Mouse (Mus musculus): ENCODE data around the gene Fcgr2b. TPM values are rescaled to one million over a fixed set of nuclear protein-coding genes. Genes with fewer than 3 reads are reported as not detected.
"Not testable (repeated sequence)": the region's sequence is repeated elsewhere in the genome, so short reads cannot be mapped to it uniquely, and the experiment has no call there.

Fcgr2b gene
- polyA plus RNA-seq, 1 experiment from 2014 or later, result 1.1 TPM

DNA sequence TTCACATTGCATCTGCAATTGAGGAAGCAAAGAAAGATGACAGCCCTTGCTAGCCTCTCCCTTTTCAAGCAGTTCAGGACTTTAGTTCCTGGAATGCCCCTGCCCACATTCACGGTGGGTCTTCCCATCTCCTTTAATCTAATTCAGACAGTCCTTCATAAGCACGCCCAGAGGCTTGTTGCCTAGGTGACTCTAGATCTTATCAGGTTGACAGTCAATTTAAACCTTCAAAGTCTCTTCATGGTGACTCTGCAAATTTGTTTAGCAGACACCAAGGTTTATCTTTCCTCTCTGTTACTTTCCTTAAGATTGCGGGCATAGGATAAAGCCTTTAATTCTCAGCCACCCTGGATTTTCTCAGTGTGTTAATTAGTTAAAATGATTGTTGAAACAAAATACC lies 25.6 kb downstream of the Fcgr2b start:
- Histone ChIP-seq H3K9me3 (replicated peaks) (peaks cover 4% of the 10 kb centered on the region; the same call in 1 of the 2 replicates), H3K9ac (replicated peaks) (no peak overlapping the region), H3K4me3 (replicated peaks) (no peak overlapping the region), H3K4me1 (no peaks in the 10 kb centered on the region), H3K27ac (replicated peaks) (no peak overlapping the region), H3K36me3 (no peaks in the 10 kb centered on the region), H3K4me2 (no peak overlapping the region), H3K27me3 (replicated peaks) (no peaks in the 10 kb centered on the region)
- ATAC-seq (ENCODE audit: low FRiP score), result no peak
- WGBS, result 78% methylated on average over 3 of the region's 3 CpGs

DNA sequence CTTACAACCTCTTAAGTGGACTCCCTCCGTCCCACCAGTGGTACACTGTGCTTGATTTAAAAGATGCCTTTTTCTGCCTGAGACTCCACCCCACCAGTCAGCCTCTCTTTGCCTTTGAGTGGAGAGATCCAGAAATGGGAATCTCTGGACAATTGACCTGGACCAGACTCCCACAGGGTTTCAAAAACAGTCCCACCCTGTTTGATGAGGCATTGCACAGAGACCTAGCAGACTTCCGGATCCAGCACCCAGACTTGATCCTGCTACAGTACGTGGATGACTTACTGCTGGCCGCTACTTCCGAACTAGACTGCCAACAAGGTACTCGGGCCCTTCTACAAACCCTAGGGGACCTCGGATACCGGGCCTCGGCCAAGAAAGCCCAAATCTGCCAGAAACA lies 31.4 kb downstream of the Fcgr2b start:
- H3K27ac ChIP-seq (replicated peaks); H3K9me3 ChIP-seq (replicated peaks); H3K4me2 ChIP-seq; H3K4me1 ChIP-seq; H3K4me3 ChIP-seq (replicated peaks); H3K27me3 ChIP-seq (replicated peaks); H3K9ac ChIP-seq (replicated peaks); H3K36me3 ChIP-seq; ATAC-seq (ENCODE audit: low FRiP score): not testable (repeated sequence)
- WGBS, result 98% methylated on average over 3 of the region's 9 CpGs

DNA sequence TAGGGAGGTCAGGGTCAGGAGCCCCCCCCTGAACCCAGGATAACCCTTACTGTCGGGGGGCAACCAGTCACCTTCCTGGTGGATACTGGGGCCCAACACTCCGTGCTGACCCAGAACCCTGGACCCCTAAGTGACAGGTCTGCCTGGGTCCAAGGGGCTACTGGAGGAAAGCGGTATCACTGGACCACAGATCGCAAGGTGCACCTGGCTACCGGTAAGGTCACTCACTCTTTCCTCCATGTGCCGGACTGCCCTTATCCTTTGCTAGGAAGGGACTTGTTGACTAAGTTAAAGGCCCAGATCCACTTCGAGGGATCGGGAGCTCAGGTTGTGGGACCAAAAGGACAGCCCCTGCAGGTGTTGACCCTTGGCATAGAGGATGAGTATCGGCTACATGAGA lies 32.2 kb downstream of the Fcgr2b start:
- H3K27ac ChIP-seq (replicated peaks); ATAC-seq (ENCODE audit: low FRiP score); H3K9me3 ChIP-seq (replicated peaks); H3K4me1 ChIP-seq; H3K36me3 ChIP-seq; H3K4me2 ChIP-seq; H3K4me3 ChIP-seq (replicated peaks); H3K9ac ChIP-seq (replicated peaks); H3K27me3 ChIP-seq (replicated peaks): not testable (repeated sequence)
- WGBS, result 98% methylated on average over 9 of the region's 9 CpGs

DNA sequence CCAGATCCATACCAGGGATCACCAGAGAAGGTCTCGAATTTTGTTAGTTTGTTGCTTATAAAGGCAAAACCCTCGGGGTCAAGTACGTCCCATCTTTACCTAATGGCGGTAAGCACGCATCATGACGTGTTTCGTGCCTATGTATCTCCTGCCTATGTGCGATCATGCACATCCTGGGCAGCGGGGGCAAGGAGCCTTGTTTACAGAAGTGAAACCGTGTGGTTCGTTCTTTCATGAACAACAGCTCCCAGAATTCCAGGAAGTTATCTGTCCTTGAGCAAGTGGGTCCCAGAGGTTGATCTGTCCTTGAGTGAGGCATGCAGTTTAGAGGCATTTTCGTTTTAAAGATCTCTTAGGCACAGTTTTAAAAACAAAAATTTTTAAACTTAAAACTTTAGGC lies 37.1 kb downstream of the Fcgr2b start:
- Histone ChIP-seq H3K27me3 (replicated peaks) (no peaks in the 10 kb centered on the region), H3K4me2 (no peak overlapping the region), H3K4me1 (no peaks in the 10 kb centered on the region), H3K36me3 (no peaks in the 10 kb centered on the region), H3K4me3 (replicated peaks) (no peak overlapping the region), H3K27ac (replicated peaks) (no peak overlapping the region), H3K9me3 (replicated peaks) (no peaks in the 10 kb centered on the region; the same call in 1 of the 2 replicates), H3K9ac (replicated peaks) (no peak overlapping the region)
- WGBS, result 91% methylated on average over 12 of the region's 12 CpGs
- no peak for ATAC-seq (ENCODE audit: low FRiP score)

DNA sequence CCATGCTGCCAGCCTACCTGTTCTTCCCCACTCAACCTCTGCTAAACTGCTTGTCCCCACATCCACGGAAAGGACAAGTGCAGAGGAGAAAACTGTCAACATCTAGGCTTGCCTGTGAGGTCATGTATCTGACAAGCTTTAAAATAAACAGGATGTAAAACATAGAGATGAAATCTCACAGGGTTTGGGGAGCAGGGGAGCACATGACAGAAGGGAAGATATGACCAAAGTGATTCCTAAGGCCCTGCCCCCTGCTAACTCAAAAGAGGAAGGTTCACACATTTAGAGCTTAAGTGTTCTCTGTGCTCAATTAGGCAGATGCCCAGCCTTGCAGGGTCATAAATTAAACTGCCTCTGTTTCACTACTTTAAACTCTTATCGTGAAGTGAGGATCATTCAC lies 42.0 kb downstream of the Fcgr2b start:
- 51% methylated on average over 2 of the region's 2 CpGs for WGBS
- no peaks in the 10 kb centered on the region for H3K4me1 ChIP-seq
- no peak overlapping the region for H3K4me3 ChIP-seq (replicated peaks)
- H3K4me2 ChIP-seq, result no peak overlapping the region
- H3K9me3 ChIP-seq (replicated peaks), result no peaks in the 10 kb centered on the region
- H3K27ac ChIP-seq (replicated peaks), result no peak overlapping the region
- H3K27me3 ChIP-seq (replicated peaks), result no peaks in the 10 kb centered on the region
- no peak overlapping the region for H3K9ac ChIP-seq (replicated peaks)
- H3K36me3 ChIP-seq, result no peaks in the 10 kb centered on the region
- no peak for ATAC-seq (ENCODE audit: low FRiP score)

DNA sequence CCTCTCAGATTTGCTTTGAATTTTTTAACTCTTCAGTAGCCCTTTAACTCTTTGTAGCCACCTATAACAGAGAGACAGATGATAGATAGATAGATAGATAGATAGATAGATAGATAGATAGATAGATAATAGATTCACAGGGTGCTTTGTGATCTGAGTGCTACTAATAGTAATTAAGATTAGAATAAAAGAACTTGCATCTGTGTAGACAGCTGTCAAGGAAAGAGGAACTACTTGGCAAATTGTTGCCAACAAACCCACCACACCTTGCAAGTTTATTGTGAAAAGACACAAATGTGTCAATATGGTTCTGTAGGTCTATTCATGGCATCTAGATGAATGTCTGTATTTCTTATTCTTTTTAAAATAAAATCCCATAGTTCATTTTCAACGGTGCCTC lies 42.4 kb downstream of the Fcgr2b start:
- H3K27ac ChIP-seq (replicated peaks), result no peak overlapping the region
- WGBS, result 82% methylated on average over 1 of the region's 1 CpGs
- no peak overlapping the region for H3K4me2 ChIP-seq
- H3K27me3 ChIP-seq (replicated peaks), result no peaks in the 10 kb centered on the region
- H3K4me1 ChIP-seq, result no peaks in the 10 kb centered on the region
- no peaks in the 10 kb centered on the region for H3K9me3 ChIP-seq (replicated peaks)
- no peaks in the 10 kb centered on the region for H3K36me3 ChIP-seq
- H3K9ac ChIP-seq (replicated peaks), result no peak overlapping the region
- H3K4me3 ChIP-seq (replicated peaks), result no peak overlapping the region
- ATAC-seq (ENCODE audit: low FRiP score), result no peak

DNA sequence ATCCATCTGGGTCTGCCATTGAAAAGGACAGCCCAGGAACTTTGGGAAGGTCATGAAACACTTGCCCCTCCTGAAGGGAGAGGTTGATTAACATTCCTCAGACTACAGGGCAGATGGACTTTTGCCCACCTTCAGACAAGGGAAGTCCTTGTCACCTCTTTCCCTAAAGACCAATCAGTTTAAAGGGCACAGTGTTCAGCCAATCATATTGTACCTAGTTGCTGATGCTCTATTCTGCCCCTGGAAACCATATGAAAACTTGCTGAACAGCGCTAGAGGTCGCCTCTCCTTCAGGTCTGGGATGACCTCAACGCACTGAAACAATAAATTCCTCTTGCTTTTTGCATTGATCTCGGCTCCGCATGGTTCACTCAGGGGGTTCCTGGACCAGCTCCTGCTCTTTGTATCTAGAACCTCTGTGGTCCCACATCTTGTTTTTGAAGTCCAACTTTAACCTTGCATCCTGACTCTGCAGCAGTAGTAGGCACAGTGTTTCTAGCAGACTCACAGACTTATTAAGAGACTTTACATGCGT lies 42.9 kb downstream of the Fcgr2b start:
- Histone ChIP-seq H3K4me1 (no peaks in the 10 kb centered on the region), H3K4me3 (replicated peaks) (no peak overlapping the region), H3K27ac (replicated peaks) (no peak overlapping the region), H3K9ac (replicated peaks) (no peak overlapping the region), H3K9me3 (replicated peaks) (no peaks in the 10 kb centered on the region), H3K36me3 (no peaks in the 10 kb centered on the region), H3K4me2 (no peak overlapping the region), H3K27me3 (replicated peaks) (no peaks in the 10 kb centered on the region)
- WGBS, result 73% methylated on average over 6 of the region's 6 CpGs
- no peak for ATAC-seq (ENCODE audit: low FRiP score)

DNA sequence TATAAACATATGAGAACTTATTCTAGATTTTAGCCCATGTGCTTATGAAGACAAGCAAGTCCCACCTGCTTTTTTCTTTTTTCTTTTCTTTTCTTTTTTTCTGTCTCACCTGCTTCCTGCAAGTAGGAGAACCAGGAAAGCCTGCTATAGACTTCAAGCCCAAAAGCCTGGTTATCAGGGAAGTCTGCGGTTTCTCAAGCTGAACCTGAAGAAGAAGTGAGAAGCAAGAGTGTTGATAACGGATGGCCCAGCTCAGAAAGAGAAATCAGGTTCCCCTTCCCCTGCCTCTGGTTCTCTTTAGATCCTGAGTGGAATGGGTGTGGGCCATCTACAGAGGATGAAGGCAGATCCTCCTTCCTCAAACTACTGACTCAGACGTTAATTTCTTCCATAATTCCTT lies 44.3 kb downstream of the Fcgr2b start:
- Histone ChIP-seq H3K27ac (replicated peaks) (no peak overlapping the region), H3K4me3 (replicated peaks) (no peak overlapping the region), H3K9me3 (replicated peaks) (no peaks in the 10 kb centered on the region), H3K4me2 (no peak overlapping the region), H3K4me1 (no peaks in the 10 kb centered on the region), H3K9ac (replicated peaks) (no peak overlapping the region), H3K36me3 (no peaks in the 10 kb centered on the region), H3K27me3 (replicated peaks) (no peaks in the 10 kb centered on the region)
- ATAC-seq (ENCODE audit: low FRiP score), result no peak
- WGBS, result 95% methylated on average over 3 of the region's 3 CpGs

DNA sequence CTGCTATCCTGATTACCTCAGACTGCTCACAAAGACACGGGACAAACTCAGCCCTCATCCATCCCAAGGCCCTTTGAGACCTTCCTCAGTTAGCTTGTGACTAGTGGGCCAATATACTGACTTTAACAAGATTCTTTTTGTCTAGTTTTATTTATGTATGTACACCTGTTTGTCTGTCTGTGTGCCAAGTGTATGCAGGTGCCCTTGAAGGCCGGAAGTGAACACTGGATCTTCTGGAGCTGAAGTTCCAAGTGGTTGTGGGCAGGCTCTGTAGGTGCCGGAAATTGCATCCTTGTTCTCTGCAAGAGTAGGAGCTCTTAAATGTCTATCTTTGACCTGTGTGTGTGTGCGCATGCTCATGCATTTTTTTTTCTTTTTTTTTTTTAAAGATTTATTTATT lies 47.1 kb downstream of the Fcgr2b start:
- no peak for ATAC-seq (ENCODE audit: low FRiP score)
- no peaks in the 10 kb centered on the region for H3K9me3 ChIP-seq (replicated peaks)
- H3K27ac ChIP-seq (replicated peaks), result no peak overlapping the region
- WGBS, result 94% methylated on average over 4 of the region's 4 CpGs
- no peaks in the 10 kb centered on the region for H3K36me3 ChIP-seq
- H3K4me1 ChIP-seq, result no peaks in the 10 kb centered on the region
- H3K4me3 ChIP-seq (replicated peaks), result no peak overlapping the region
- no peaks in the 10 kb centered on the region for H3K27me3 ChIP-seq (replicated peaks)
- no peak overlapping the region for H3K4me2 ChIP-seq
- no peak overlapping the region for H3K9ac ChIP-seq (replicated peaks)

DNA sequence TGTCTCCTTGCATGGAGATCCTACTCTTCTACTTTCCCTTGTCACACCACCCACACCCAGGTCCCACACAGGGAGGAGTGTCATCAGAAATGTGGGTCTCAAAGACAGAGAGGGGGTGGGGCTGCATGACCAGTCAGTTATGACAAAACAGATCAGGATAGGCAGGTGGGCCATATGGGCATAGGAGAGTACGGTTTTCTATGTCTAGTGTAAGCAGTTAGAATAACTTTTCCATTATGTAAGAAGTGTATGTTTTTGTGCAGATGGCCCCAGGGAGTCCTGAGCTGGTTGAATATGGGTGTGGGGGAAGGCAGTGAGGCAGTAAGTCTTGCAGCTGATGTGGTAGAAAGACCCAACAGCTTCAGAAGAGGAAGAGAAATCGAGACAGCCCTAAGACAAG lies 47.9 kb downstream of the Fcgr2b start:
- Histone ChIP-seq H3K9ac (replicated peaks) (no peak overlapping the region), H3K4me2 (no peak overlapping the region), H3K27me3 (replicated peaks) (no peaks in the 10 kb centered on the region), H3K4me1 (no peaks in the 10 kb centered on the region), H3K36me3 (no peaks in the 10 kb centered on the region), H3K4me3 (replicated peaks) (no peak overlapping the region), H3K27ac (replicated peaks) (no peak overlapping the region), H3K9me3 (replicated peaks) (no peaks in the 10 kb centered on the region)
- WGBS, result 63% methylated on average over 2 of the region's 2 CpGs
- ATAC-seq (ENCODE audit: low FRiP score), result no peak

DNA sequence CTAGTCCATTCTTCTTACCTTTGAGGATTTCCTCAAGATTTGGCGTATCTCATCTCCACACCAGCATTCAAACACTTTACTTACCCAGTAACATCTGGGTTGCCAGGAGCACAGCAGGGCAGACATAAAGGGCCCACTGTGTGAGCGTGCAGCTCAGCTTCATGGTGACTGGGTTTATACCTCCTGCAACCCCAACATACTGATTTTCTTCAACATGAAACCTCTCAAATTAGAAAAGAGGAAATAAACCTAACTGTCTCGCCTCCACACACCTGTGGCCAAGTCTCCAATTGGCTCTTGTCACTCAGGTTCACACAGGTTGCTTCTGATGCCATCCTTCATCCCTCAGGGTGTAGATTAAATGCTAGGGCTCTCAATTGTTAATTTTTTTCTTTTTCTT lies 49.0 kb downstream of the Fcgr2b start, which contains the start of gene Fcrla:
Fcrla (minus strand) TSS at position 206 of the 400 bp plus-strand sequence.
- no peak within 1 kb of the TSS for H3K4me3 ChIP-seq (replicated peaks)
- H3K9me3 ChIP-seq (replicated peaks), result no peaks in the 10 kb centered on the region
- H3K36me3 ChIP-seq, result no peaks in the 10 kb centered on the region
- WGBS, result 81% methylated on average over 3 of the region's 3 CpGs
- H3K4me2 ChIP-seq, result no peak within 1 kb of the TSS
- H3K27me3 ChIP-seq (replicated peaks), result no peaks in the 10 kb centered on the region
- H3K27ac ChIP-seq (replicated peaks), result no peak within 1 kb of the TSS
- no peaks in the 10 kb centered on the region for H3K4me1 ChIP-seq
- H3K9ac ChIP-seq (replicated peaks), result no peak within 1 kb of the TSS
- no peak for ATAC-seq (ENCODE audit: low FRiP score)

DNA sequence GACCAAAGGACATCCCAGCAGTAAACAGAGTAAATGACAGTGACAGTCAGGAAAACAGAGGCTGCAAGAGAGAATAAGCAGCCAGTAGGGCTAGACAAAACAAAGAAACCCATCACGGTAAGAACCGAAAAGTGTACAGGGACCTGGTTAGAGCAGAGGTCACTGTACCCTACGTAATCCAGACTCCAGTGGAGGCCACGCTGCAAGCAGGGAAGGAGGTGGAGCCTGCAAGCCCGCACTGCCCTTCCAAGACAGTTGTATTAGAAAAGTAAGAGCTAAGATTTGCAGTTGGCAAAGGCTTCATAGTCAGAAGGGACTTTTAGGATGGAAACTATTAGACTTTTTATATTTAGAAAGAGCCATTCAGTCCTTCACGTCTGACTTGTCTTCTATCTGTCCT lies 49.4 kb downstream of the Fcgr2b start:
- no peaks in the 10 kb centered on the region for H3K4me1 ChIP-seq
- H3K4me2 ChIP-seq, result no peak overlapping the region
- no peaks in the 10 kb centered on the region for H3K9me3 ChIP-seq (replicated peaks)
- 74% methylated on average over 6 of the region's 6 CpGs for WGBS
- H3K27me3 ChIP-seq (replicated peaks), result no peaks in the 10 kb centered on the region
- no peaks in the 10 kb centered on the region for H3K36me3 ChIP-seq
- ATAC-seq (ENCODE audit: low FRiP score), result no peak
- H3K27ac ChIP-seq (replicated peaks), result no peak overlapping the region
- no peak overlapping the region for H3K4me3 ChIP-seq (replicated peaks)
- no peak overlapping the region for H3K9ac ChIP-seq (replicated peaks)

DNA sequence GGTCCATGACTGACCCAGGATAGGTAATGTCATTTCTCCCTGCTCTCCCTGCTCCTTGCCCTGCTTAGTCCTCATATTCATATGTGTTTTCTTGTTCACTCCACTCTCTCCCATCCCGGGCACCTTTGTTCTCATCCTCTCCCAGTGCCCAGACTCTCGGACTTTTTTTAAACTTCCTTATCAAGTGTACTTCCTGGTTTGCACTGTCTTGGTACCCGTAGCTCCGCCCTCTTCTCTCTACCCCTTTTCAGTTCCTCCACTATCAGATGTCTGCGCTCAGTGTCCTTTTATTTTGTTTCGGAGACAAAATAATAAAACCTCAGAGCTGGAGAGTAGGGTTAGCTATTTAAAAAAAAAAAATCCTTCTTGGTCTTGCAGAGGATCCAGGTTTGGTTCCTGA lies 51.9 kb downstream of the Fcgr2b start:
- H3K4me1 ChIP-seq, result no peaks in the 10 kb centered on the region
- H3K27me3 ChIP-seq (replicated peaks), result no peaks in the 10 kb centered on the region
- no peak overlapping the region for H3K4me3 ChIP-seq (replicated peaks)
- no peaks in the 10 kb centered on the region for H3K9me3 ChIP-seq (replicated peaks)
- ATAC-seq (ENCODE audit: low FRiP score), result no peak
- H3K27ac ChIP-seq (replicated peaks), result no peak overlapping the region
- H3K9ac ChIP-seq (replicated peaks), result no peak overlapping the region
- no peak overlapping the region for H3K4me2 ChIP-seq
- WGBS, result 87% methylated on average over 6 of the region's 6 CpGs
- no peaks in the 10 kb centered on the region for H3K36me3 ChIP-seq

All from neural tube, embryonic 15.5 days (tissue).